Mouse (Mus musculus) layer of hippocampus, adult 11-12 months (tissue): Measurements from ENCODE around the gene Bpi.
A peak's percentile ranks its signal among the peaks of the same experiment; 100 is the strongest.

ENCODE experiments used
- DNase-seq: peaks from one replicate; pipeline ENCODE4 v3.0.0; 2022; ENCODE audit warnings: low spot score

Bpi gene

DNA sequence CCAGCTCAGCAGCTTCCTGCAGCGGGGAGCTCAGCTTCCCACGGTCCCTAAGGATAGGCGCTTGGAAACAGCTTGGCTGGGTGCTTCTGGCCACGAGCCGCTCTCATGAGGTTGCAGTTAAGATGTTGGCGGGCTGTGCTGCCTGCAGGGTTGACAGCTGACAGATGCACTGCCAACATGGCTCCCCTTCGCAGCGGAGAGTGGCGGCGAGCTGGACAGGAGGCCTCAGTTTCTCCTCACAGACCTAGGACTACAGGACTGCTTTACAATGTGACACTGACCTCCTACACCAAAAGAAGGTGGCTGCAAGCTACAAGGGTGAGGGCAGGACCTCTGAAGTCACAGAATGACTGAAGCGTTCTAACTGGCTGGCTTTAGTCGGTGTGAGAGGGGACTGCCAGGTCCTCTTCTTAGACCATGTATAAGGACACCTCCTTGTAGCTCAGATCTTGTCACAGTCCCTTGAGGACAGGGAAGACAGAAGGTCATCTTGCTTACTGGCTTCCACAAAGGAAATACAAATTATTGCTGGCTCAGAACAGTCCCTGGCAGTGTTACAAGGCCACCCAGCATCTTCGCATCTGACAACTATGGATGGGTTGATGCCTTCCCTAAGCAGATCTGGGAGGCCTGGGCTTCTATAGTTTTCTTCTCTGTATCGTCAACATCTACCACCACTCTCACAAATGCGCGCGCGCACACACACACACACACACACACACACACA, 15.6 kb upstream of the Bpi start:
- peak; percentile 55 for DNase-seq

DNA sequence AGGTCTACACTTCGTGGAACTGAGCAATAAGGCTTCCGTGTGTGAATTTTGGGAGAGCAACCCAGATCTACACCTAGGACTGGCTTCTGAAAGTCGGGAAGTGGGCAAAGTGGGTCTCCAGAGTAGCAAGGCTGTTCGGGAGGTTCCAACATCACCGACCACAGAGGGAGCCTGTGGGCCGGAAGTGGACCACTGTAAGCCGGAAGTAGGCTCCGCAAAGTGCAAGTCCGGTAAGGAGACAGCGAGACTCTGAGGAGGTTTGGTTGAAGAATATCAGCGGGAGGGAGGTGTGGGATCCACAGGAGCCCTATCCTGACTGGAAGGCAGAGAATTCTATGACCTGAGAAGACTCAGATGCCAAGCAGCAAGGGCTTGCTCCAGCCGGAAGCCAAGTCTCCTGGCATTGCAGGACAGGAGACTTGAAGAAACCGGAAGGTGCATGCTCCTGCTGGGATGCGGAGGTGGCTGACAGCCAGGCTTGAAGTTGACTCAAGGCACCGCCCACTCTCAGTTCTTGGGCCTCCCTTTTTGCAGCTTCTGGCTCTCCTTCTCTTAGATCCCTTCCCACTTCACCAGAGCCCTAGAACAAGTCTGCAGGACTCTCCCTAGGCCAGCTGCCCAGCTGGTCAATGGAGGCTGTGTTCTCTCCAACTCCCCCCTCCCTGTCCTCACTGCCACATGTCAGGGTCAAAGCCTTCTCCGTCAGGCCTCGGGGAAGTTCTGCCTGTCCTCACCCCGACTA, 14.6 kb upstream of the Bpi start:
- peak; percentile 44 for DNase-seq

GRCm38 (mm10) chr2:158245072-158245817, 12.6 kb upstream of the Bpi start:
- no peak for DNase-seq

DNA sequence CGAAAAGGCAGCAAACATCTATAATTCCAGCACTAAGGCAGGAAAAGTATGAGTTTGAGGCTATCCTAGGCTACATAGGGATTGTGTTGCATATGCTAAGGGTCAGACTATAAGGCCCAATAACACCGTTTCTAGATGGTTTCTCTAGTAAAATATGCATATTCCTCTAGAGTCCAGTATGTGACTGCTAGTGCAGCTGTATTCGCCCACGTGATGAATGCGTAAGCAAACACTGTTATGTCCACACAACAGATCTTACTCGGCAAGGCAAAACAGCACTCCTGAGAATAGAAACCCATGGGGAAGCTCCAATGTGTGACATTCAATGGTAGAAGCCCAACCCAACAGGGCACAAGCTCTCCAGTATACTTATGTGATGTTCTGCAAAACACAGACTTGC, 10.0 kb upstream of the Bpi start:
- no peak for DNase-seq

DNA sequence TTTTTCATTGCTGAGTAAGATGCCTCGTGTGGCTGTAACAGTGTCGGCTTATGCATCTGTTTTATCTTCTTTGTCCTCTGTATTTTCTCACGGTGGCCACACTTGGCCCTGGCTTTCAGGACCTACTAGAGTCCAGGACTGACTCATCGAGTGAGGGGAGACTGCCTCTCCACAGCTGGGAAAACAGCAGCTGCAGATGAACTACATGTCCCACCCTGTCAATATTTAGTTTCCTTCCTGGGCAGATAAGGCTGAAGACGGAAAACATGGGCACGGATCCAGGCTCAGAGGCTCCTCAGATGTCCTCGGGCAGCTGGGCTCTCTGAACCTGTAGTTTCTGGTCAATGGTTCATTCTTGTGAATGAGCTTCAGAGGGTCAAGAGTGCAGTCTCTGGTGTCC, 9.6 kb upstream of the Bpi start:
- DNase-seq = no peak

- DNase-seq = no peak
These were observed 7.3 kb upstream of the Bpi start for GRCm38 (mm10) chr2:158250558-158250957.

DNA sequence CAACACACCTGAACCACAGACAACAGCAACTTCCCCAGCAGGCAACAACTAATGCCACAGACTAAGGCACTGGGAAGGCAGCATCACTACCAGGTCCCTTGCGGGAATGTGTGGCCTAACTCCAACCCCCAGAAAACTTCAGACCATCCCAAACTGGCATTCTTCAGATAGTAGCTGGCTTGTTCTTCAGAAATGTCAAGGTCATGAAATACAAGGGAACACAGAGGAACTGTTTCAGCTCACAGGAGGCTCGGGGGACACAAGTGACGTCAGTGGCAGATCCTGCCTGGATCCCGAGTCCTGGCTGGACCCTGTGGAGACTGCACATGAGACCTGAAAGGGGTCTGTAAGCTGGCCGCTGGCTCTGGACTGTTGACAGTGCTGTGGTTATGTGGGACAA, 4.1 kb upstream of the Bpi start:
- no peak for DNase-seq

DNA sequence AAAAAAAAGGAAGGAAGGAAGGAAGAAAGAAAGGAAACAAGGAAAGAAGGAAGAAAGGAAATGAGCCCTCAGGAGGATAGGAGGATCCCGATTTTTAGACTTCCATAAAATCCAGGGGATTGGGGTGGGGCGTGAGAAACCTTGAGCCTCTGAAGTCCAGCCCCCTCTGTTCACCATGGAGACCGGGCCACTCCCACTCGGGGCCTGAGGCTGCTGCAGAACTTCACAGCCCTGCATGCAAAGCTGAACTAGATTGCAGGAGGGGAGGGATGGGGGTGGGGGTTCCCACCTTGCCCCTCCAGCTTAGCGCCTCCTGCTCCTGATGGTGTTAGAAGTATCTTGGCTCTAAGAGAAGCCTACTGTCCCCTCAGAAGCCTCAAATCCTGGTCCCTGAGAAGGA, 1.0 kb upstream of the Bpi start:
- DNase-seq = no peak

GRCm38 (mm10) chr2:158258781-158259180, 887 bp downstream of the Bpi start:
- peak; percentile 45 for DNase-seq

- no peak for DNase-seq
These were observed 1.6 kb downstream of the Bpi start for GRCm38 (mm10) chr2:158259498-158259897.

DNA sequence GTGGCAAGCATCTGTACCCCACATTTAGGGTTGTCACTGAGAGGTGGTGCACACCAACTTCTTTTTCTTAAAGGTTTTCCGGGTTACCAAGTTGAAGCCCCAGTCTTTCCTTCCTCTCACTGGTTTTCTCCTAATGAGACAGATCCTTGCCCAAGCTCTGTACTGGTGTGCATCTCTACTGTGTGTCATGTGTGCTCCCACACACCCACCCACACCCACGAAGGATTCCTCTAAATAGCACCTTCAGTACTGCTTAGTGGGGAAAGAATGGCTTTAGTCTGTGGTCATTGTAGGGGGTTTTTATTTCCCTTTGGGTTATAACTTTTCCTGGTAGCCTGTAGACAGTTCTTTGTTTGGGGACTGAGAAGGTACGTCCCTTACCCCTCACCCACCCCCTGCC, 7.0 kb downstream of the Bpi start:
- no peak for DNase-seq

GRCm38 (mm10) chr2:158270017-158270416, 12.1 kb downstream of the Bpi start:
- DNase-seq = no peak

- DNase-seq = no peak
These were observed 15.8 kb downstream of the Bpi start for GRCm38 (mm10) chr2:158273646-158274045.

- no peak for DNase-seq
These were observed 17.5 kb downstream of the Bpi start for GRCm38 (mm10) chr2:158275349-158275748.

DNA sequence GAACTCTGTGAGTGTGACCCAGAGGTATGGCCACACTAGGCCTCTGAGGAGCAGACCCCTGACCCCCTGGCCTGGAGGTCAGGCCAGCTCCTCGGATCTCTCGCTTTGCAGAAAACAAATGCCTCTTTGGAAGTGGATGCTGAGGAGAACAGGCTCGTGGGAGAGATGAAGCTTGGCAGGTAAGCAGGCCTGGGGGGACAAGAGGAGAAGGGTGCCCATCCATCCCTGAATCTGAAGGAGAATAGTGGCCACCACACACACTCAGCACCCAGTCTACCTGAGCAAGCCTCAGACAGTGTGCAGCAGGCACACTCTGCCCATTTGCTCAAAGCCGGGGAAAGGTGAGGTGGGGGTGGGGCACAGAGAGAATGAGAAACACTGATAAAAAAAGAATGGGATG, 17.9 kb downstream of the Bpi start:
- DNase-seq = no peak

DNA sequence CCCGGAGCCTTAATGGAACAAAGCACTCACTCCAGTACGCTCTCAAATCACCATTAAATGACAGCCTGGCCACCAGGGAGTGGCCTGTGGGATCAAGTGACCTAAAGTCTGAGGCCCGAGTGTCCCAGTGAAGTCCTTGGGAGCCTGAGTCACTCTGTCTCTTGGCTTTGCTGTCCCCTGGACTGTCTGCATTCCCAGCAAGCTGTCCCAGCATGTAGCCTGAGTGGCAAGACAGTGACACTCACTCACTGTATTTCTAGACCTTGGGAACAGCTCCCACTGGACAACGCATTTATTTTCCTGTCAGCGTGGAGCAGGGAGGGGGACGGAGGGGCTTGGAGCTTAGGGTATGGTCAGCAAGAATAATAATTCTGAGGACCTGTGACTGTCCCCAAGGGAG, 18.6 kb downstream of the Bpi start:
- no peak for DNase-seq

DNA sequence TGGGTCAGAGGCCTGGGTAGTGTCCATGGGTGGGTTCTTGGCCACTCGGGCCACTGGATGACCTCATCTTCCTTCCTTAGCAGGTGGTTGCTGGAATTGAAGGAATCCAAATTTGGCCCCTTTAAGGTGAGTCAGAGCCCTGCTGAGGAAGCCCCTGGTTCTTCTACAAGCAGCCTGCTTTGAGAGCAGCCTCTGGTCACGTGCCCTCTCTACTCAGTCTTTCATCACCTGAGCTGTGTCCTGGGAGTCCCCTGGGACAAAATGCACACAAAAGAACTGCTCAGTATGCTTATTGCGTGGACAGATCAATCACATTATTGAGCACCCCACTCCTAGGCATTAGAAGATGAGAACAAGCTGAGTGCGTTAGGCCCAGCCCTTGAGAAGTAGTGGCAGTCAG, 19.0 kb downstream of the Bpi start:
- no peak for DNase-seq

DNA sequence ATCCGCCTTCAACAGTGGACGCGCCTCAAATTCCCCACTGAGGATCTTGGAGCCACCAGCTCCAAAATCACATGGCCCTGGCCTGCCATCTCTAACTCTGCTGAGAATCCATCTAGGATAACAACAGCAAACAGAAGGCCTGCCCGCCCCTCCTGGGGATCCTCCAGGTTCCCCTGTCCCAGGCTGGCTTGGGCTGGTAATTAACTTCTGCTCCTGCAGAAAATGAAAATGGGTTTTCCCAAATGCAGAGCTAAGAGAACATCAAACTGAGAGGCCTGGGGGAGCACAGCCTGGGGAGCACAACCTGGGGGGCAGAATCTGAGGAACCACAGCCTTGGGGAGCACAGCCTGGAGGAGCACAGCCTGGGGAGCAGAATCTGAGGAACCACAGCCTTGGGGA, 21.8 kb downstream of the Bpi start:
- DNase-seq = no peak

GRCm38 (mm10) chr2:158281497-158282205, 23.8 kb downstream of the Bpi start:
- DNase-seq = no peak

GRCm38 (mm10) chr2:158283136-158283535, 25.2 kb downstream of the Bpi start:
- no peak for DNase-seq

GRCm38 (mm10) chr2:158283771-158284170, 25.9 kb downstream of the Bpi start:
- no peak for DNase-seq

DNA sequence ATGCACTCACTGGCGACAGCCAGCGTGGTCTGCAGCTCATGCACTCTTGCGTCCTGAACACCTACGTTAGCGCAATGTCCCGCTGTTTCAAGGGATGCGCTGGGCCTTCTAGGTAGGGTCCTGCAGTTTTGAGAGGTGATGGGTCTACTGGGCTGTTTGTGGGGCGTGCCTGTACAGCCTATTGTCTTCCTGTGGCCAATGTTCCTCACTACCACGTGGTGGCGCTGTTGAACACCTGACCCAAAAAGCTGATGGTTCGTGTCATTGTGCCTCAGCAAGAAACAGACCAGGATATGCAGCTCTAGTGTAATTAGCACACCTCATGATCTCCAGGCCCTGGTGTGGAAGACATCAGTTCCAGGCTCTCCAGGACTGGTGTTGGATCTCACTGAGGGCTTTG, 26.7 kb downstream of the Bpi start:
- peak; percentile 41 for DNase-seq
